Mouse (Mus musculus) brain, embryonic 14.5 days (tissue): Measurements from ENCODE around the gene Lrsam1. TPM values are rescaled to one million over a fixed set of nuclear protein-coding genes. Genes with fewer than 3 reads are reported as not detected.

Experiments used
- DNase-seq: peaks from one replicate; pipeline ENCODE4 v3.0.0-alpha.2; 2011; ENCODE audit warnings: low read depth
- CTCF ChIP-seq: fragments of 200-500 bp; IDR thresholded peaks from 2 replicates; pipeline ENCODE4 v1.5.1; 2012; ENCODE audit warnings: inconsistent platforms, mild to moderate bottlenecking, moderate library complexity, borderline replicate concordance; ENCODE audit not compliant: insufficient read depth, insufficient read length; ENCODE audit errors: extremely low read depth
- POLR2A ChIP-seq: fragments of 200-500 bp; IDR thresholded peaks from 2 replicates; pipeline ENCODE4 v1.6.1; 2012; ENCODE audit warnings: mild to moderate bottlenecking, inconsistent platforms, borderline replicate concordance; ENCODE audit not compliant: poor library complexity, insufficient read depth, insufficient read length, severe bottlenecking; ENCODE audit errors: extremely low read depth
- polyA plus RNA-seq: library from polyadenylated mRNA; depleted of rRNA; stranded (reverse); fragments of >200 nt; gene quantifications from 2 replicates; pipeline ENCODE4 v1.2.3, GENCODE M21; 2012

Gene Lrsam1
- polyA plus RNA-seq, 1 experiment, result 31.8 TPM

DNA sequence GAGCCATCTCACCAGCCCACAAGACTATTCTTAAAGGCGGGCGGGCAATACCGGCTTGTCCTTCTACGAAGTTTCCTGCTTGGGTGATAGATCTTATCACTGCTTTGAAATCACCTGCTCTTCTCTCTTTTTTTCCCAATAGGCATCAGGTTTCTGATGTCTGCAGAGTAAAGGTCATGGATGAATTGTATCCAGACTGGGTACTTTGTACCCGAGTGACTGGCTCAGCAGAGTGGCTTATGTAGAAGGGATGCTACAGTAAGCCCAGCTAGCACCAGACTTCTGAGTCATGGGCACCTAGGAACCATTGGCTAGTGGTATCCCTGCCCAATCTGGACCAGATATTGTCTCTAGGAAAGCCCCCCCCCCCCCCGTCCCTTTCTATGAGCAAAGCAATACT lies 22.2 kb upstream of the Lrsam1 start:
- DNase-seq, result no peak
- TF ChIP-seq POLR2A (no peak), CTCF (no peak)

DNA sequence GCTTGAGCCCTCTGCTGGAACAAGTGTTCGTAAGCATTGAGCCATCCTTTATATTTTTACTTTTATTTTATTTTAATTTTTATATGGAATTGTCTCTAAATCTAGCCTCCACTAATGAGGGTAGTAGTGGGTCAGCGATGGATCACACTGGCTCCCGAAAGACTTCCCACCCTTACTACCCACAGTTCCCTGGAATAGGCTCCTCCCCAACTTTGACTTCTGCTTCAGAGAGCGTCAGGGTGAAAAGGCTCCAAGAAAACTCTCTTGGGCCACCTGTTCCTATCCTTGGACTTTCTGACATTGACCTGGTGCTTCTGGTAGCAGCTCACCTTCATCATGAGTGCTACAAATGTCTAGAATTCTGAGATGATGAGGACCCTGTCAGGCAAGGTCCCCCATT lies 21.3 kb upstream of the Lrsam1 start:
- TF ChIP-seq POLR2A, result no peak
- TF ChIP-seq CTCF, result no peak
- no peak for DNase-seq

DNA sequence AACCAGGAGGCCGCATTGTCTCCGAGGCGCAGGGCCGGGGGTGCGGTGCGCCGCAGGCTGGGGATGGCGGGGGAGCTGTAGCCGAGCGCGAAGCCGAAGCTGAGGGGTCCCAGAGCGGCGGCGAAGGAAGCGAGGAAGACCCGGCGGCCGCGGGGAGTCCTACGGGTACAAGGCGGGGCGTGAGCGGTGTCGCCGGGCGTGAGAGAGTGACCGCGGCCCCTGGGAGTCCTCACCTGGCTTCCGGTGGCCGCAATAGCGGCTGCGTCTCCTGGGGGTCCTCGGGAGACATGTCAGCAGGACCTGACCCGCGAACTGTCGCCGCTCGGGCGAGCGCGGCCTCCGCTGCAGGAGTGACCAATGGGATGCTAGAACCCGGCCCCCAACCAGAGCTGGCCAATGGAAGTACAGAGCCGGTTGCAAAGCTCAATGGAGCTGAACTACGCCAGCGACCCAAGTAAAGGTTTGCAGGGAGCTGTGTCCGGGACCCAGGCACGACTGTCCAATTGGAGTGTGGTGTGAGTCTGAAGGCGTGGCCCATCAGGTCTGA lies 20.4 kb upstream of the Lrsam1 start, which contains the start of gene Slc2a8:
TSS of gene Slc2a8 (minus strand) at position 359 of the 547 bp plus-strand sequence.
- DNase-seq, result peak; percentile 98
- TF ChIP-seq CTCF, result no peak
- TF ChIP-seq POLR2A, result peak; percentile 80; the same call in 1 of the 2 replicates

DNA sequence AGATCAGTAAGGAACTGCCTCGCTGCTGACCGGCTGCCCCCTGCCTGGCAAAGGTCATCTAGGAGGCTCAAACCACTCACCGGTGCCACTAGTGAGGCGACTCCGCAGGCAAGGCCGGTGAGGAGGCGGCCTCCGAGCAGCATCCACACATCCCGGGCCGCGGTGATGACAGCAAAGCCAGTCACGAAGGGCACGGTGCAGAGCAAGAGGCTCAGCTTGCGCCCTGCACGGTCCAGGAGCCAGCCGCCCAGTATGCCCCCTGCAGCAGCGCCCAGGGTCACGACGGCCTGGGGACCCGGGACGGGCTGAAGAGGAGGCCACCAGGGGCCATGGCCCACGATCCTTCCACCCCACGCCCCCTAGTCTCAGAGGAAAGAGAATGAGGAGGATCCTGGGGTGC lies 19.9 kb upstream of the Lrsam1 start:
- no peak for DNase-seq
- TF ChIP-seq CTCF (no peak), POLR2A (no peak)

DNA sequence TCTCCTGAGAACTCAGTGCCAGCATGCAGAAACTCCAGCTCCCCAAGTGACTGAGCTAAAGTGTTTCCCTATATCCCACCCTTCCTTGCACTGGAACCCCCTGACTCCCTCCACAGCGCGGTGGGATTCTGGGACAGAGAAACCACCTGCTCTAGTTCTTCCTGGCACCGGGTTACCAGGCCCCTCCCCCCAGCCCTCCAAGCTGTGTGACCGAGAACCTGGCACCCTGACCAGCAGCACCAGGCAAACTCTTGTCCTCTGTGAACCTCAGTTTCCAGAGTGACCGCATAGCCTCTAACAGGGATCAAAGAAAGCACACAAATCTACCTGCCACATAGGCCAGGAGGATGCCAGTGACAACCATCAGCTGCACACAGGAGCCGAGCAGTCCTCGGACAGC lies 18.3 kb upstream of the Lrsam1 start:
- no peak for DNase-seq
- TF ChIP-seq CTCF (no peak), POLR2A (no peak)

DNA sequence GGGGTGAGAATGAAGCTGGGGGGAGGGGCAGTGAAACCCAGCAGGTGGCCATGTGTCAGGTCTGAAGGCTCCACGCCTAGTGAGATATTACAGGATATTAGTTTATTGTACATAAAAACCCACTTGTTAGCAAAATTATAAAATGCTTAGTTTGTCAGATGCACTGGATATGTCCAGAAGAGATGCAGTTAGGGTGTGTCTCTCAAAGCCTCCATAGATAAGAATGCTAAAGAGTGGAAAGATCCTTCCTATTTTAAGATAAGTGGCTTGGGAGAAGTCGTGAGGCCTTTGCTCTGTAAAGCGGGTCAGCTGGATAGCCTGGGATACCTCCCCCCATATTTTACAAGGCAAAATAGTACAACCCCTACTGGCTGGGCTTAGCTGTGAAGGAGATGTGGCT lies 17.3 kb upstream of the Lrsam1 start:
- TF ChIP-seq CTCF, result no peak
- no peak for TF ChIP-seq POLR2A
- no peak for DNase-seq

DNA sequence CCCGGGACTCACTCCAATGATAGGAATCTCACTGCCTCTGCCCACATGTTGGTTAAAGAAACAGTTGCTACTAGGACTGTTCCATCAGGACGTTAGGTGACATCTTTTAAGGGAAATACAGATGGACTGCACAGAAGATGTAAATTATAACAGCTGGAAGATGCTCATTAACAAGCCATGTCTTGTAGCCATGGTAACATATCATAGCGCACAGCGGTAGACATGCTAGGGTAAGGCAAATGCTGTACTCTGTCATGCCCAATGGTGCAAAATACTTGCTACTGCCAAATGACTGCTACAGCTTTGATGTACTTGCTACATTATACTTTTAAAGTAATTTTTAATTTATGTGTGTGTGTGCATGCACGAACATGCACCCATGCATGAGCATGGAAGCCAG lies 15.7 kb upstream of the Lrsam1 start:
- TF ChIP-seq POLR2A, result no peak
- no peak for TF ChIP-seq CTCF
- DNase-seq, result peak; percentile 55

DNA sequence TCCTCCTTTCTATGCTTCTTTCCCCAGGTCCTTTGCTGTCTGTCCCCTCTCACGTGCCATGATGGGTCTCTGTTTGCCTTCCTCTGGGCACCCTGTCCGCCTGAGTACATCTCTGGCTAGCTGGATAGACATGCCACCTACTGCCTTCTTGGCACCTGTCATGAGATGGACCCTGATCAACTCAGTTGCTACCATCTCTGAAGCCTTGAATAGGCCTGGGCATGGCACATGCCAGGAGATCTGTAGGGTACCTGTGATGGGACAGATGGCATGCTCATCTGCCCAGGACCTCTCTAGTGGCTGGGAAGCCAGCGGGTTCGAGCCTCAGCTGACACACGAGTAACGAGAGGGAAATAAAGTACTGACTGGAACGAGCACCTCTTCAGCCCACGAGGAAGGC lies 12.8 kb upstream of the Lrsam1 start:
- TF ChIP-seq CTCF (no peak), POLR2A (no peak)

DNA sequence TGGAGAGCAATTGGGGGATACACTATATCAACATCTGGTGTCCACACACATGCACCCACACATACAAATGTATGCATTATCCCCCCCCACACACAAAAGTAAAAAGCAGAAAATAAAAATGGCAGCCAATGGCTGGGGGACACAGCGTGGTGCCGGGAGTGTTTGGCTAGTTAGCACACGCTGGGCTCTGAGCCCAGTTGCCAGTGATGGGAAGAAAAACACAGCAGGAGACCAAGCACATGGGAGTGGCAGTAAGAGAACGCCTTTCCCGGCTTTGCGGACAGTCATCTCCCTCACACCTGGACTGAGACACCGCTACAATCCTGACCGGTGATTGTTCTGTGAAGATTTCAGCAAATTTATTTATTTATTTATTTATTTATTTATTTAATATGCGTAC lies 9.8 kb upstream of the Lrsam1 start:
- TF ChIP-seq CTCF (no peak), POLR2A (no peak)
- peak; percentile 82 for DNase-seq

More for the DNA sequence above, 12.8 kb upstream of the Lrsam1 start:
- DNase-seq, result no peak

DNA sequence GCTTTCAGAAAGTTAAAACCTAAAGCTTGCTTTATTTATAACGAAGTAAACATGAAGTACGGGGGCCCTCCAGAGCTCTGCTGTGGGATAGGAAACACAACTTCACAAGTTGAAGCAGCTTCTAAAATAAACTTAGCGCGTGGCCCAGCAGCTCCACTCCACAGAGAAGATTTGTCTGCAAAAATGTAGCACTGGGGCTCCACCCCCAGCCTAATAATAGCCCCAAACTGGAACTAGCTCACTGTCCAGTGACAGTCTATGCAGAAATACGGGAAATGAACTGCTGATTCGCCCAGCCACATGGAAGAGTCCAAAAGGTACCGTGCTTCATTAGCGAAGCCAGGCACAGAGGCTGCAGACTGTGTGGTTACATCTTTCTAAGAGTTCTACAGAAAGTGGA lies 7.9 kb upstream of the Lrsam1 start:
- DNase-seq, result no peak
- TF ChIP-seq CTCF, result no peak

DNA sequence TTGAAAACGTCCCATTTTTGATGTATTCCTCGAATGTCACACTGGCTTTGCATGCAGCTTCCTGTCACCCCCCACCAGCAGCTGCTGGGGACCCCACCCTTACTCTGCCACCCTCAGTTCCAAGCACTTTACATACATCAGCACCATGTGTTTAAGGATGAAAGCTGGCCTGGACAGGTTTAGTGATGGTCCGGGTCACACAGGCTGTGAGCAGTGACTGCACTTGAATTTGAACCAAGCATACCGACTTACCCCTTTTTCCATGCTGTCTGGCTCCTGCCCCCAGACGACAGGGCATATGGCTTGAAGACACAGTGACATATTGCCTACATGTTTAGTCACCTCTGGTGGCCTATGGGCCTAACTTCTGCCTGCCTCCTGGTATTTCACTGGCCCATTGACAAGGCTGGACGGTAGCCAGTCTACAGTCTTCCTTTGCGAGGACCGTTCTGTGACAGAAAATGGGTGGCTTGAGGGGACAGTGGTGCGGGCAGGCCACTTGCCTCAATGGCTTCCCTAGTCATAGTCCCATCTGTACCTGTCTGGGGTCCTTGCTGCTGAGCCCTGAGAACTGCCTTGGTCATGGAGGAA lies 6.7 kb upstream of the Lrsam1 start:
- no peak for DNase-seq

DNA sequence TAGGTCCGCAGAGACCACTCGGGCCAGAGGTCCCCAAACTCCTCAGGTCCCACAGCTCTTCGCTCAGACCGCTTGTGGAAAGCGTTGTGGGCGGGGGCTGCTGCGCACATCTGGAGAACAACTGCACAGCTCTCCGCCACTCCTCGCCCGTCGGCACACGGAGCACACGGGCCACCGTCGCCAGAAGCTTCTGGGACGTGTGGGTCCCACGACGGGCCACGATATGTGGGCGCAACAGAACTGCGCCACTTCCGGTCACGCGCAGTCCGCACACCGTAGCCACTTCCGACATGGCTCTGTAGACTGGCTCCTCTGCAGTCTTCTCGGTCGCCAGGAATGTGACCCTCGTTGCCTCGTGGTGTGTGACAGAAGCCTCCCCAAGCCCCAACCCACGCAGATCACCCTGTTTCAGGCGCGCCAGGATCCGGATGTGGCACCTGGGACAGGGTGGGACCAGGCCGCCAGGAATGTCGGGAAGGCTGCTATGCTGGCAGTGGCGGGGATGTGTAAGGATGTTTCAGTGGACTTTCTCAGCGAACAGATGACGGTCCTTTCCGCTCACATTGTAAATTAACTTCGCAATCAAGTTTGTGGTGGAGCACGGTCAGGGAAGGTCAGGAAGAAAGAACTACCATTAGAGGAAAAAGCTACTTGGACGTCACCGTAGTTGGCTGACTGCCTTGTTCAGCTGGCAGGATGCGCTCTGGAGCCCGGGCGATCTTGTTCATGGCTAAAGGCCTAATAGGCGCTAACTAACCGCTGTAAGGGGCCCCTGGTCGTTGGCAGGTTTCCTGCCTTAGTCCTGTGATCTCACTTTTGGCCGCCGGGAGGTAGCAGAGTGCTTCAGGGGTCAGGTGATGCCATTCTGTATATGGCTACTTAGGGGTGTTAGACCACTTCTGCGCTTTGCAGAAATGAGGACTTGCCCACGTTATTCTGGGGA lies 5.5 kb upstream of the Lrsam1 start:
- DNase-seq, result peak; percentile 97
- peak; percentile 49; the same call in 1 of the 2 replicates for TF ChIP-seq CTCF
- 0 out of 2 replicates have a peak, but pooled peaks have one; percentile 65 for TF ChIP-seq POLR2A

More for the DNA sequence above, 6.7 kb upstream of the Lrsam1 start:
- TF ChIP-seq POLR2A, result no peak
- TF ChIP-seq CTCF, result no peak

DNA sequence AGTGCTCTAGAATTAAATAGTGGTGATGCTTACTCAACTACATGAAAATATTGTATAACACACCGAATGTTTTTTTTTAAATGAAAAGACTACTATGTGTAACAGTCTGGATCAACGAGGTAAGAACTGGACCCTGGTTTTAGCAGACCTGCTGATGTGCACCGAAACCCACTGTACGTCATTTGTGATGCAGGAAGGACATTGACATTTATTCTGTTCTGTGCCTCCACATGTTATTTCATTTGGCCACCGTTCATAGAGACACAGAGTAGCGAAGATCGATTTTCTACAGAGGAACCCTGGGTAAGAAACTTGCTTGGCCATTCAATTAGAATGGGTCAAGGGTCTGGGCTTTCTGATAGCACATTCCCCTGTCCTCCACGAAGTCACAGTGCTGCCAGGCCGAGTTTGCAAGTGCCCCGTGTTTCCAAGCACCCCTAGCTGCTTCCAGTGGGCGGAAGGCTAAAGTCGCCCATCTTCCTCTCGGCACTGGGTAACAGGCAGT lies 4.8 kb upstream of the Lrsam1 start:
- TF ChIP-seq CTCF (no peak), POLR2A (no peak)
- no peak for DNase-seq
